Mouse (Mus musculus) brain, embryonic 14.5 days (tissue): Measurements from ENCODE around the gene Comt.

ENCODE experiments used
- CTCF ChIP-seq: fragments of 200-500 bp; IDR thresholded peaks from 2 replicates; pipeline ENCODE4 v1.5.1; 2012; ENCODE audit warnings: inconsistent platforms, mild to moderate bottlenecking, moderate library complexity, borderline replicate concordance; ENCODE audit not compliant: insufficient read depth, insufficient read length; ENCODE audit errors: extremely low read depth
- POLR2A ChIP-seq: fragments of 200-500 bp; IDR thresholded peaks from 2 replicates; pipeline ENCODE4 v1.6.1; 2012; ENCODE audit warnings: mild to moderate bottlenecking, inconsistent platforms, borderline replicate concordance; ENCODE audit not compliant: poor library complexity, insufficient read depth, insufficient read length, severe bottlenecking; ENCODE audit errors: extremely low read depth

DNA sequence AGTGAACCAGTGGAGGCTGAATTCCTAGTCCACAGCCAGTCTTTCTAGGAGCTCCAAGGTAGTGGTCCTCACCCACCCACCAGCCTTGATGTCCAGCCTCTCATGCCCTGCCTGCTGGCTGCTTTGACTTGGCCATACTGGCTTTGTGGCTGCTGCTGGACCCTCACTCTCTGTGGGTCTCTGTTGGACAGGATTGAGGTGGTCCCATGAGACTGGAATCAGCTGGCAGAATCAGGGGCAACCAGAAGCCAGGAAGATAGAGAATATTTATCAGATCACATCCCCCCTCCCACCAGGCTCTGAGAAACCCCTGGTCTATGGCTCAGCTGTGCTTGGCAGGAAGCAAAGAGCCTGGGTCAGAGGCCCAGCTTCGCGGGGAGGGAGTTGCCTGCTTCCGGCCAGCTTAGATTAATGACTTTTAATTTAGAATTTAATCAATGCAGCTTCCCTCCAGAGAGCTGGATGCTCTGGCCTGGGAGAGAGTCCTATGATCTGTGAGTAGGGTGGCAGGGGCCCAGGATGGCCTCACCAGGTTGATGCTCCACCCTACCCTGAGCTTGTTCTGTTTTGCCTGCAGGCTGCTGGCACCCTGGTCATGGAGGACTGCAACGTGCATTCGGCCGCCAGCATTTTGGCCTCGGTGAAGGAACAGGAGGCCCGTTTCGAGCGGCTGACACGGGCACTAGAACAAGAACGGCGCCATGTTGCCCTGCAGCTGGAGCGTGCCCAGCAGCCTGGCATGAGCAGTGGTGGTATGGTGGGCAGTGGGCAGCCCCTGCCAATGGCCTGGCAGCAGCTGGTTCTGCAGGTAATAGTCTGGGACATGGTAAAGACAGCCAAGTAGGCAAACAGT lies 37.8 kb downstream of the Comt start:
- TF ChIP-seq POLR2A (no peak), CTCF (no peak)
